Mouse (Mus musculus) forebrain, embryonic 13.5 days (tissue): ENCODE measurements at regions not wholly inside any gene's neighbourhood (a gene's known extent, or its start where the extent isn't known, plus 50 kb on each side); places are given as distances from the start of the nearest gene placed in this dataset.

Source experiments
- ATAC-seq: fragments of 200-750 bp; cut with Nextera tagmentation; 2 replicates; pipeline ENCODE4 v1.8.0; 2017
- H3K27ac ChIP-seq: fragments of 300-500 bp; sonication (generic); 2 replicates; pipeline ENCODE4 v1.5.1; 2015; ENCODE audit warnings: inconsistent platforms, mild to moderate bottlenecking, moderate library complexity
- H3K27me3 ChIP-seq: fragments of 300-500 bp; sonication (generic); 2 replicates; pipeline ENCODE4 v1.6.1; 2015; ENCODE audit warnings: mild to moderate bottlenecking, inconsistent platforms
- H3K36me3 ChIP-seq: fragments of 300-500 bp; sonication (generic); 2 replicates; pipeline ENCODE4 v1.6.1; 2015; ENCODE audit warnings: mild to moderate bottlenecking, inconsistent platforms; ENCODE audit not compliant: poor library complexity, severe bottlenecking
- H3K4me1 ChIP-seq: fragments of 300-500 bp; sonication (generic); 2 replicates; pipeline ENCODE4 v1.6.1; 2015; ENCODE audit warnings: inconsistent platforms
- H3K4me2 ChIP-seq: fragments of 300-500 bp; sonication (generic); 2 replicates; pipeline ENCODE4 v1.6.1; 2015; ENCODE audit warnings: inconsistent platforms, mild to moderate bottlenecking, moderate library complexity
- H3K4me3 ChIP-seq: fragments of 300-500 bp; sonication (generic); 2 replicates; pipeline ENCODE4 v1.5.1; 2015; ENCODE audit warnings: mild to moderate bottlenecking, inconsistent platforms
- H3K9ac ChIP-seq: fragments of 300-500 bp; sonication (generic); 2 replicates; pipeline ENCODE4 v1.6.1; 2015; ENCODE audit warnings: mild to moderate bottlenecking, inconsistent platforms
- H3K9me3 ChIP-seq: fragments of 300-500 bp; sonication (generic); replicated peaks from 2 replicates; pipeline ENCODE4 v1.6.1; 2016; ENCODE audit warnings: inconsistent platforms
- WGBS: fragments of 180-500 bp; shearing (Covaris S2); methylation state at CpG from one replicate; pipeline ENCODE4 v1.1.7; 2015; 5-methylcytosine and 5-hydroxymethylcytosine counted together

DNA sequence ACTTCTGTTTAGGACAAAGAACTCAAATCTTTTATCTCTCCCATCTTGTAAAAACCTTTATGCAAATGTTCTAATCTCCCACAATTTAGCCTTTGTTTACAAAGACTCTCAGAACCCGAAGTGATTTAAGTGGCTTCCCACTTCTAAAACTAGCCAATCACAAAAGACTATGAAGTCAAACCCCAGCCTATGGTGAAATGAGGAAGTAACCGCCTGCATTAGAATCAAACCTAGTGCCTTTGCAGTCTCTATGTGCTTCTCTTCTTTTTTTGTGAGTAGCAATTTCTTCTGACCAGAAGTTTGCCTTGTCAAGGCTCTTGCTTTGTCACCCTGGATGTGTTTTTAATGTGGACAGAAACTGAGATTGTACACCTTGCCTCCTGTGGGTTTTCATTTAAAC is 53.6 kb upstream of the Slc25a13 start:
- Histone ChIP-seq H3K4me3 (no peak overlapping the region), H3K36me3 (no peaks in the 10 kb centered on the region), H3K4me1 (no peaks in the 10 kb centered on the region), H3K4me2 (no peak overlapping the region), H3K9me3 (no peaks in the 10 kb centered on the region), H3K9ac (no peak overlapping the region), H3K27me3 (no peaks in the 10 kb centered on the region), H3K27ac (no peak overlapping the region)
- WGBS: 28% methylated on average over 2 of the region's 2 CpGs
- no peak for ATAC-seq
